ENCODE assay signal across 8 mouse cellular contexts in the genomic region with DNA sequence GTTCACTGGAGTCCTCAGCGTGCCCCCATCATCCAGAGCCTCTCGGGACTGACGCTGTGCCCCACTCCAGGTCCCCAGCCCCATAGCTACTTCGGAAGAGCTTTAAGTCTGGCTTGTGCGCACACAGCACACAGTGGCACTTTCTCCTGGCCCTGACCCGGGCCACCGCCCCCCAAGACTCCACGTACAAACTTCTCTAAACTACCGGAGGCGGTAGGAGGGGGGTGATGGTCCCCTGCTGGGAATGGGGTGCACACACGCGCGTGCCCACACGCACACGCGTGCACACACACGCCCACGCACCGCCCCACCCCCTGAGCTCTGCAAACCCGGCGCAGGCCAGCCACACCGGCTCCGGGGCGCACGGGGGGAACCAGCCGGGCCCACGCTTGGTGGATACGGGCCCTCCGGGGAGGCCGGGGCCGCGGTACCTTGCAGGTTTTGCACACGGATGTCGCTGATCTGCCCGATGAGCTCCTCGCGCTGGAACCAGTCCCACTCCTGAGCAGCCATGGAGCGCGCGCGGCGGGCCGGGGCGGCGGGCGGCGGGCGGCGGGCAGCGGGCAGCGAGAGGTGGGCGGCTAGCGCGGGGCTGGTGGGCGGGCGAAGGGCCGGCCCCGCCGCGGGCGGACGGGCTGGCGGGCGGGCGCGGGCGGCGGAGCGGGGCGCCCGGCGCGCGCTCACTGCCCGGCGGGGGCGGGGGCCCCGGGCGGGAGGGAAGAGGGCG. TPM values are rescaled to one million over a fixed set of nuclear protein-coding genes. Genes with fewer than 3 reads are reported as not detected.
DNase-seq lines count a peak whose midpoint lies in the region; ATAC-seq and TF ChIP-seq lines count a peak whose summit lies in the region.

Gene Clmn (minus strand): TSS at position 638 of the 727 bp plus-strand sequence.

- H3K9ac ChIP-seq in heart, embryonic 12.5 days: peak within 1 kb of the TSS; percentile 85
- H3K9ac ChIP-seq in kidney, postnatal 0 days (ENCODE audit: low read depth, low read length): peak within 1 kb of the TSS; percentile 81
- 0 out of 2 replicates have a peak within 1 kb of the TSS, but pooled peaks have one; percentile 30 for H3K9ac ChIP-seq in liver, embryonic 15.5 days

- peaks cover 4% of the 10 kb centered on the region for H3K27me3 ChIP-seq in spleen, adult 2 months (ENCODE audit: control insufficient read depth, insufficient read depth, low read length)
- no peaks in the 10 kb centered on the region; the same call in 1 of the 2 replicates for H3K27me3 ChIP-seq in heart, embryonic 12.5 days (replicated peaks)
- H3K27me3 ChIP-seq in kidney, postnatal 0 days (ENCODE audit: insufficient read depth, low read length): no peaks in the 10 kb centered on the region
- H3K27me3 ChIP-seq in liver, embryonic 15.5 days: peaks cover 40% of the 10 kb centered on the region

- peak within 1 kb of the TSS; percentile 100 for H3K4me2 ChIP-seq in heart, embryonic 12.5 days
- H3K4me2 ChIP-seq in kidney, postnatal 0 days (ENCODE audit: low read length): peak within 1 kb of the TSS; percentile 95
- peak within 1 kb of the TSS; percentile 72 for H3K4me2 ChIP-seq in liver, embryonic 15.5 days

- H3K27ac ChIP-seq in spleen, adult 2 months (ENCODE audit: insufficient read depth, low read length): no peak within 1 kb of the TSS
- H3K27ac ChIP-seq in heart, embryonic 12.5 days (ENCODE audit: poor library complexity, severe bottlenecking): no peak within 1 kb of the TSS
- peak within 1 kb of the TSS; percentile 89 for H3K27ac ChIP-seq in kidney, postnatal 0 days
- H3K27ac ChIP-seq in liver, embryonic 15.5 days (replicated peaks): no peak within 1 kb of the TSS

- TF ChIP-seq POLR2A in spleen, adult 2 months (IDR thresholded peaks at IDR 0.05; ENCODE audit: low read depth, low read length): no peak

- peak; percentile 48; the same call in 1 of the 2 replicates for ATAC-seq in heart, embryonic 12.5 days (ENCODE audit: insufficient number of reproducible peaks, low FRiP score)
- peak; percentile 22; the same call in 1 of the 2 replicates for ATAC-seq in kidney, postnatal 0 days (replicated peaks; ENCODE audit: low FRiP score, low read depth)
- no peak; the same call in 1 of the 2 replicates for ATAC-seq in liver, embryonic 15.5 days (ENCODE audit: insufficient read depth)

- TF ChIP-seq CTCF in spleen, adult 2 months (IDR thresholded peaks at IDR 0.05; ENCODE audit: extremely low read depth, insufficient read depth, insufficient read length, insufficient replicate concordance): no peak
- TF ChIP-seq CTCF in kidney, postnatal 0 days (IDR thresholded peaks at IDR 0.05; ENCODE audit: low read depth): no peak

- peak within 1 kb of the TSS; percentile 37; the same call in 1 of the 2 replicates for H3K4me3 ChIP-seq in spleen, adult 2 months (ENCODE audit: extremely low read depth, insufficient read depth, insufficient read length)
- peak within 1 kb of the TSS; percentile 84 for H3K4me3 ChIP-seq in heart, embryonic 12.5 days
- peak within 1 kb of the TSS; percentile 90 for H3K4me3 ChIP-seq in kidney, postnatal 0 days (replicated peaks; ENCODE audit: low read depth, low read length)
- peak within 1 kb of the TSS; percentile 57 for H3K4me3 ChIP-seq in liver, embryonic 15.5 days (replicated peaks)

- 7% methylated on average over 78 of the region's 80 CpGs for WGBS in spleen, adult 2 months
- 3% methylated on average over 46 of the region's 80 CpGs for WGBS in heart, embryonic 12.5 days
- under 1% methylated on average over 61 of the region's 80 CpGs for WGBS in kidney, postnatal 0 days
- 1% methylated on average over 62 of the region's 80 CpGs for WGBS in liver, embryonic 15.5 days (ENCODE audit: insufficient replicate concordance)

- no peaks in the 10 kb centered on the region; the same call in 1 of the 2 replicates for H3K4me1 ChIP-seq in spleen, adult 2 months (ENCODE audit: control insufficient read depth, insufficient read depth, insufficient read length)
- peaks cover 4% of the 10 kb centered on the region; the same call in 1 of the 2 replicates for H3K4me1 ChIP-seq in heart, embryonic 12.5 days (replicated peaks)
- H3K4me1 ChIP-seq in kidney, postnatal 0 days (replicated peaks; ENCODE audit: insufficient read depth, low read length): no peaks in the 10 kb centered on the region
- H3K4me1 ChIP-seq in liver, embryonic 15.5 days (replicated peaks): no peaks in the 10 kb centered on the region

- no peaks in the 10 kb centered on the region for H3K36me3 ChIP-seq in spleen, adult 2 months (ENCODE audit: control insufficient read depth, insufficient read depth, low read length)
- no peaks in the 10 kb centered on the region for H3K36me3 ChIP-seq in heart, embryonic 12.5 days
- no peaks in the 10 kb centered on the region for H3K36me3 ChIP-seq in kidney, postnatal 0 days (ENCODE audit: insufficient read depth, low read length)
- no peaks in the 10 kb centered on the region for H3K36me3 ChIP-seq in liver, embryonic 15.5 days (replicated peaks)

- no peaks in the 10 kb centered on the region for H3K9me3 ChIP-seq in heart, embryonic 12.5 days (replicated peaks)
- H3K9me3 ChIP-seq in kidney, postnatal 0 days (replicated peaks; ENCODE audit: low read length): no peaks in the 10 kb centered on the region; the same call in 1 of the 2 replicates
- no peaks in the 10 kb centered on the region for H3K9me3 ChIP-seq in liver, embryonic 15.5 days (replicated peaks)

- no peak for DNase-seq in spleen, adult 2 months (ENCODE audit: low read depth in 1 of 2, low spot score in 2 of 2)
- no peak for DNase-seq in spleen, postnatal 36 days (ENCODE audit: low spot score in 2 of 2)
- peak; percentile 65 for DNase-seq in embryo, embryonic 11 days
- DNase-seq in kidney, postnatal 0 days (ENCODE audit: low spot score): peak; percentile 27
- DNase-seq in retina, embryonic 14.5 days (ENCODE audit: low spot score): peak; percentile 51
- DNase-seq in spleen, adult 18-20 months: no peak

RNA-seq across cellular contexts. Expression of gene Clmn, which starts in this region (rescaled TPM):
- 0.13 and 0.41 TPM in 2 replicates for polyA plus RNA-seq in spleen, adult 2 months (2012; rRNA removed)
- polyA plus RNA-seq in heart, embryonic 12.5 days (2016; fragmentation: Nextera tagmentation; extraction: Ambion mirVana): 0.56 and 1.3 TPM in 2 replicates
- 6.0 and 7.3 TPM in 2 replicates for polyA plus RNA-seq in kidney, postnatal 0 days (2015; fragmentation: Nextera tagmentation; extraction: Ambion mirVana)
- polyA plus RNA-seq in liver, embryonic 15.5 days (2015; fragmentation: Nextera tagmentation; extraction: Ambion mirVana): 0.47 and 0.71 TPM in 2 replicates

Comparison
In these comparisons a context has a peak if more than half of its experiments do, and no peak if none do; other contexts are left out.
1. DNase-seq: peak in embryo, embryonic 11 days (single experiment), kidney, postnatal 0 days (single experiment) and retina, embryonic 14.5 days (single experiment); none in spleen, adult 2 months (0 of 2), spleen, postnatal 36 days (0 of 2) and spleen, adult 18-20 months (0 of 2).
2. H3K4me3 ChIP-seq: peak in every context shown above with its lines; median percentile 90 in kidney, postnatal 0 days; 84 in heart, embryonic 12.5 days; 57 in liver, embryonic 15.5 days; 37 in spleen, adult 2 months.
3. H3K9ac ChIP-seq: peak in every context shown above with its lines; median percentile 85 in heart, embryonic 12.5 days; 81 in kidney, postnatal 0 days; 30 in liver, embryonic 15.5 days.
4. Peak in every context shown above with its lines, with median percentiles within 50 percentile points of each other: H3K4me2 ChIP-seq.